Mouse (Mus musculus) effector memory CD4-positive, alpha-beta T cell, adult 7 months (primary cell): ENCODE measurements around the gene Zdhhc11. TPM values are rescaled to one million over a fixed set of nuclear protein-coding genes. Genes with fewer than 3 reads are reported as not detected.

Source experiments
- polyA plus RNA-seq: library from polyadenylated mRNA; unstranded; fragments of 100-300 nt; shearing (Covaris generic); gene quantifications from one replicate; pipeline ENCODE4 v1.2.1, GENCODE M21; 2017

Zdhhc11 gene
- polyA plus RNA-seq = not detected

GRCm38 (mm10) chr13:73963551-73963950 lies at the start of gene Zdhhc11:
Zdhhc11 (plus strand) TSS chr13:73963851.

GRCm38 (mm10) chr13:73937321-73938176 lies 26.1 kb upstream of the Zdhhc11 start, which contains the start of the genes Trip13 and Brd9:
Trip13 (minus strand) TSS chr13:73937784.
Brd9 (plus strand) TSS chr13:73937811.

GRCm38 (mm10) chr13:74008948-74009718 lies 45.5 kb downstream of the Zdhhc11 start, which contains the start of gene Tppp:
Tppp (plus strand) TSS chr13:74009407.

Other genes with a start within 250 kb of the Zdhhc11 start
- gene Slc12a7, start 230.8 kb upstream of the Zdhhc11 start, polyA plus RNA-seq = 66.3 TPM
- gene Nkd2, start 116.2 kb upstream of the Zdhhc11 start, polyA plus RNA-seq = 0.61 TPM
- 0.72 TPM for gene Trip13, start 26.1 kb upstream of the Zdhhc11 start, polyA plus RNA-seq
- 66.8 TPM for gene Brd9, start 26.0 kb upstream of the Zdhhc11 start, polyA plus RNA-seq
- gene Tppp, start 45.6 kb downstream of the Zdhhc11 start, polyA plus RNA-seq = 5.0 TPM
- 6.7 TPM for gene Cep72, start 98.4 kb downstream of the Zdhhc11 start, polyA plus RNA-seq
- gene Slc9a3, start 157.6 kb downstream of the Zdhhc11 start, polyA plus RNA-seq = 0.22 TPM
- gene Exoc3, start 244.9 kb downstream of the Zdhhc11 start, polyA plus RNA-seq = 70.6 TPM